Mouse (Mus musculus) ES-Bruce4 (cell line): ENCODE results near the gene Parp3. TPM values are rescaled to one million over a fixed set of nuclear protein-coding genes. Genes with fewer than 3 reads are reported as not detected.

ENCODE experiments used
- H3K27ac ChIP-seq: 2 replicates; pipeline ENCODE4 v1.5.1; 2012; ENCODE audit warnings: low read length, inconsistent platforms; ENCODE audit not compliant: insufficient read depth
- H3K27me3 ChIP-seq: 2 replicates; pipeline ENCODE4 v1.6.1; 2012; ENCODE audit warnings: mild to moderate bottlenecking, low read length, inconsistent platforms; ENCODE audit not compliant: control insufficient read depth, poor library complexity, insufficient read depth, severe bottlenecking
- H3K36me3 ChIP-seq: 2 replicates; pipeline ENCODE4 v1.6.1; 2012; ENCODE audit warnings: inconsistent platforms, mild to moderate bottlenecking, low read length, moderate library complexity; ENCODE audit not compliant: control insufficient read depth, poor library complexity, insufficient read depth, severe bottlenecking
- H3K4me1 ChIP-seq: one replicate; pipeline ENCODE4 v1.8.1; 2011; ENCODE audit warnings: low read length; ENCODE audit not compliant: control insufficient read depth, insufficient read depth
- H3K4me3 ChIP-seq: 2 replicates; pipeline ENCODE4 v1.5.1; 2011; ENCODE audit warnings: low read depth, mild to moderate bottlenecking, low read length
- H3K9ac ChIP-seq: 2 replicates; pipeline ENCODE4 v1.6.1; 2012; ENCODE audit warnings: low read depth, mild to moderate bottlenecking, inconsistent platforms; ENCODE audit not compliant: poor library complexity, severe bottlenecking
- H3K9me3 ChIP-seq: replicated peaks from 2 replicates; pipeline ENCODE4 v1.6.1; 2012; ENCODE audit warnings: mild to moderate bottlenecking, low read length, inconsistent platforms; ENCODE audit not compliant: control insufficient read depth, poor library complexity, insufficient read depth, severe bottlenecking
- CTCF ChIP-seq: IDR thresholded peaks from one replicate; pipeline ENCODE4 v1.8.1; 2011; ENCODE audit warnings: low read depth, low read length
- EP300 ChIP-seq: IDR thresholded peaks from 2 replicates; pipeline ENCODE4 v1.6.1; 2011; ENCODE audit warnings: low read depth, low read length; ENCODE audit not compliant: insufficient read depth
- POLR2A ChIP-seq: IDR thresholded peaks from one replicate; pipeline ENCODE4 v1.8.1; 2011; ENCODE audit warnings: low read length; ENCODE audit not compliant: insufficient read depth
- polyA plus RNA-seq: library from polyadenylated mRNA; stranded (reverse); fragments of >200 nt; gene quantifications from 2 replicates; pipeline ENCODE4 v1.2.4, GENCODE M21; 2011; ENCODE audit warnings: low read depth; ENCODE audit not compliant: missing spikeins, insufficient read depth, insufficient read length

Gene Parp3
- polyA plus RNA-seq, 1 experiment, result 8.0 TPM

DNA sequence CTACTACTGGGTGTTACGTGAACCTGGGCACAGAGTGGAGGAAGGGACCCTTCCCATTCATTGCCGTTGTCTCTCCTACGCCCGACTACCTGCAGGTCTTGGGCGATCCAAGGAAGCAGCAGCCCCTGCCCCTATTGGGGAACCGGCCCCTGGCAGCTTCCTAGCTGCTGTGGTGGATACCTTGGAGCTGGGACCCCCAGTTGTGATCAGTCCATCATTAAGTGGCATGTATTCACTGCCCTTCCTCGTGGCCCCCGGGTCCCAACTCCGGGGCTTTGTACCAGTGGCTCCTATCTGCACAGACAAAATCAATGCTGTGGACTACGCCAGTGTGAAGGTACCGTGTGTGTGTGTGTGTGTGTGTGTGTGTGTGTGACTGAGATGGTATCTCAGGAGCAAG is 25.5 kb downstream of the Parp3 start:
- Histone ChIP-seq H3K4me3 (no peak overlapping the region), H3K36me3 (no peaks in the 10 kb centered on the region), H3K9me3 (no peaks in the 10 kb centered on the region), H3K4me1 (peaks cover 8% of the 10 kb centered on the region), H3K27me3 (no peaks in the 10 kb centered on the region), H3K9ac (no peak overlapping the region), H3K27ac (no peak overlapping the region)
- TF ChIP-seq CTCF, result no peak
- TF ChIP-seq POLR2A, result no peak
- TF ChIP-seq EP300, result no peak

DNA sequence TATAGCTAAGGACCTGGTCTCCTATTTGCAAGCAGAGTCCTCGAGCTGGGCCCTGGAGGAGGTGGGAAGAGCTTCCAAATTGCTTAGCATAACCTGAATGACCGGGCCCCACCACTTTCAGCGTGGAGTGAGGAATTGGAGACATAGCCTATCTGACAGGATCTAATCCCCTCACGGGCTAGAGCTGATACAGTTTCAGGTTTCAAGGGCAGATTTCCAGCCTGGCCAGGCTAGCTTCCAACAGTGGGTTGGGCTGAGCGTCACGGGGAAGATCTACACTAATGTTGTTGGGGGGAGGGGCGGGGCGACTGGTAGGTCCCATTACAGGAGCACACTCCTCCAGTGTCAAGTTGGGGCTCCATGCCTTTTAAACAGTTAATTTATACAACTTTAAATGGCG is 26.1 kb downstream of the Parp3 start:
- H3K4me3 ChIP-seq, result no peak overlapping the region
- TF ChIP-seq POLR2A (no peak), CTCF (no peak), EP300 (no peak)
- H3K36me3 ChIP-seq, result no peaks in the 10 kb centered on the region
- no peak overlapping the region for H3K27ac ChIP-seq
- no peaks in the 10 kb centered on the region for H3K9me3 ChIP-seq
- no peaks in the 10 kb centered on the region for H3K27me3 ChIP-seq
- H3K9ac ChIP-seq, result no peak overlapping the region
- H3K4me1 ChIP-seq, result peaks cover 6% of the 10 kb centered on the region

DNA sequence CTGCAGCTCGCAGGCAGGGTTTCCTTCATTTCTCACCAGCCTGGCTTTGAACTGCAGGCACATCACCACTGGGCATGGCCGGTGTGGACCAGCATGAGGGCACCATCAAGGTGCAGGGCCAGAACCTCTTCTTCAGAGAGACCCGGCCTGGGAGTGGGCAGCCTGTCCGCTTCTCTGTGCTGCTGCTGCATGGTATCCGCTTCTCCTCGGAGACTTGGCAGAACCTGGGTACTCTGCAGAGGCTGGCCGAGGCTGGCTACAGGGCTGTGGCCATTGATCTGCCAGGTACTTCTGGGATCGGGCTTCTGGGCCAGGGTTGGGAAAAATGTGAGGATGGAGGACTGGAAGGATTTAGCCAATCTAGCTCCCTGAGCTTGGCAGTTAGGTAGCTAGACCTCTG is 26.8 kb downstream of the Parp3 start:
- H3K9me3 ChIP-seq, result no peaks in the 10 kb centered on the region
- no peaks in the 10 kb centered on the region for H3K36me3 ChIP-seq
- no peak overlapping the region for H3K9ac ChIP-seq
- peaks cover 6% of the 10 kb centered on the region for H3K4me1 ChIP-seq
- no peaks in the 10 kb centered on the region for H3K27me3 ChIP-seq
- no peak overlapping the region for H3K4me3 ChIP-seq
- TF ChIP-seq CTCF (no peak), EP300 (no peak), POLR2A (no peak)
- no peak overlapping the region for H3K27ac ChIP-seq

DNA sequence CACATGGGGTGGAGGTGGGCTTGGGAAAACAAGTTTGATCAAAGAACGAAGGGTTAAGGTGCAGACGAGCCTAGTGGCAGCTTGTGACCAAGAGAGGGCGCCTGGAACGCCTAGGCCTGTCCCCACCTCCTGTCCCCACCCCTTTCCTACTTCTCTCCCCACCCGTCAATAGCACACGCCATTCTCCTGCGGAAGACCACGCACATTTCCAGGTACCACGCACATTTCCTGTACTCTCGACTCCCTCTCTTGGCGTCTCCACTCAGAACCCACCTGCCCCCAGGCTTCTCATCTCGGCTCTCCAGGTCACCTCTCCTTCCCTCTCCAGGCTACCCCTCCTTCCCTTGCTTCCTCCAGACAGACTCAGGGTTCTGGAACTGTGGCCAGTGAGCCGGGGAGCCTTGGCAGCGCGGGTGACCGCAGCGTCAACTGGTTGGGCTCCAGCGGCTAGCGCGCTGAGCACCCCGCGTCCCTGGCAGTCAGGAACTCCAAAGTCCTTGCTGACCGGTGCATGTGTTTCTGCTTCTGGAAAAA is 28.2 kb downstream of the Parp3 start:
- H3K9ac ChIP-seq, result peak overlapping the region; percentile 42
- TF ChIP-seq POLR2A, result no peak
- TF ChIP-seq CTCF, result peak; percentile 90
- 0 out of 2 replicates have a peak, but pooled peaks have one; percentile 46 for TF ChIP-seq EP300
- no peaks in the 10 kb centered on the region for H3K27me3 ChIP-seq
- H3K27ac ChIP-seq, result peak overlapping the region; percentile 12; the same call in 1 of the 2 replicates
- H3K4me1 ChIP-seq, result peaks cover 6% of the 10 kb centered on the region
- H3K4me3 ChIP-seq, result peak overlapping the region; percentile 74
- no peaks in the 10 kb centered on the region for H3K36me3 ChIP-seq
- no peaks in the 10 kb centered on the region for H3K9me3 ChIP-seq

DNA sequence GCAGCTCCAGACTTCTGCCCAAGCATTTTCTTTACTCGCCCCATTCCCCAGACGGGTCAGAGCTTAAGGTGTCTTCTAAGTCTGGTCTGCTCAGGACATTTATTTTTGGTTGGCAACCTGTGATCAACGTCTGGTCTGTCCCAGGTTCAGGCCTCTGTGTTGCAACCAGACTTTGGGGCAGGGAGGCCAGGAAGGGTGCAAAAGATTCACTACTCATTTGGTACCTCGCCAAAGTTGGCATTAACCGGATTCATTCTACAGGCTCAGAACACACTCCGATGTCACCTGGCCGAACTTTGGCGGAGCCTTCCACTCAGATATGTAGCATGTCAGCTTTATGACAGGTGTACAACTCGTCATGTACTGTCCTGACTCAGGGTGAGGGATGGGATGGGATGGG is 28.8 kb downstream of the Parp3 start:
- Histone ChIP-seq H3K9me3 (no peaks in the 10 kb centered on the region), H3K4me3 (no peak overlapping the region), H3K9ac (peak overlapping the region; percentile 42; the same call in 1 of the 2 replicates), H3K27ac (peak overlapping the region; percentile 12; the same call in 1 of the 2 replicates), H3K4me1 (peaks cover 6% of the 10 kb centered on the region), H3K36me3 (no peaks in the 10 kb centered on the region), H3K27me3 (no peaks in the 10 kb centered on the region)
- no peak for TF ChIP-seq EP300
- TF ChIP-seq CTCF, result no peak
- TF ChIP-seq POLR2A, result no peak

DNA sequence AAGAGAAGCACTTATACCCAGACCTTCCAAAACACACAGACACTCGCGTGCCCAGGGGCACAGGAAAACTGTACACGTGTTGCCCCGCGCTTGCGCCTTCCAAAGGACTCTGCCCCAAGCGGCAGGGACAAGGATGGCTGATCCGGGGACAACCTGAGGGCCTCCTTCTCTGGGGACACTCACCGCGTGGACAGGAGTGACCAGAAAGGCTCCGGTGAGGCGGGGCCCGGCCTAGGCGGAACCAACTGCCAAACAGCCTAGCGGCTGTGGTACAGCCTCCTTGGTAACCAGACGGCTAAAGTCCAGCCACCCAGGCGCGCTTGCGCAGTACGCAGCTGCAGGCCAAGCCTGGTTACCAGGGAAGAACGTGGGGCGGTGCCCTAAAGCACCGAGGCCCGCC is 29.4 kb downstream of the Parp3 start, which contains the start of the genes Abhd14b and Abhd14a:
Gene Abhd14b, plus strand, starts transcription at position 112 of the 400 bp plus-strand sequence.
Gene Abhd14a, minus strand, starts transcription at position 331 of the 400 bp plus-strand sequence.
- TF ChIP-seq POLR2A, result no peak
- no peak for TF ChIP-seq EP300
- no peak for TF ChIP-seq CTCF
- Histone ChIP-seq H3K27me3 (no peaks in the 10 kb centered on the region), H3K27ac (peak within 1 kb of the TSS; percentile 12; the same call in 1 of the 2 replicates), H3K9me3 (no peaks in the 10 kb centered on the region), H3K4me1 (peaks cover 6% of the 10 kb centered on the region), H3K4me3 (peak within 1 kb of the TSS; percentile 74), H3K9ac (peak within 1 kb of the TSS; percentile 51), H3K36me3 (no peaks in the 10 kb centered on the region)
